Mouse (Mus musculus): ENCODE measurements around the gene Itgb2.

The Itgb2 gene

DNA sequence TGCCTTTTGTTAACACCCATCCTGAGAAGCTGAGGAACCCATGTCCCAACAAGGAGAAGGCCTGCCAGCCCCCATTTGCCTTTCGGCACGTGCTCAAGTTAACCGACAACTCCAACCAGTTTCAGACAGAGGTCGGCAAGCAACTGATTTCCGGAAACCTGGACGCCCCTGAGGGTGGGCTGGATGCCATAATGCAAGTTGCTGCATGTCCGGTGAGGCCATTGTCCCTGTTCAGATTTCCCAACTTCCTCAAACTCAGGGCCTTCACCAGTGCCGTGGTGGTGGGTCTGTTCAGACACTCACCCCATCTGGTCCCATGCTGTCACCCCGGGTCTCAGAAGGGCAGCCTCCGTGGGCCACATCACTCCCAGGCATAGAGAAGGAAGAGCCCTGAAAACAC, 18.5 kb downstream of the Itgb2 start:
- DNase-seq (ENCODE audit: low spot score in 2 of 2) = peak; percentile 60 to 68

DNA sequence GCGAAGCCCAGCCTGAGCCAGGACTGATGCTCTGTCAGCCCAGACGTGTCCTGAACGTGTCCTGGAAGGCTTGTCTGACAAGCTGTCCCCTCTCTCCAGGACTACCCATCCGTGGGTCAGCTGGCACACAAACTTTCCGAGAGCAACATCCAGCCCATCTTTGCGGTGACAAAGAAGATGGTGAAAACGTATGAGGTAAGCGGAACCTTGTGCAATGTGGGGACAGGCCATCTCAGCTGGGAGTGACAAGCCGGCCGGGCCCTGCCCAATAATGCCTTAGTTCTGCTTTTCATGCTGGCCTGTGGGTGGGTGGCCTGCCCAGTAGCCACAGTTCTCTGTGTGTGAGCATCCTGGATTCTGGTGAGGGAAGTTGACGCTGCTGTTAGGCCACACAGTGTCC, 20.8 kb downstream of the Itgb2 start:
- DNase-seq (ENCODE audit: low spot score in 2 of 2) = no peak

DNA sequence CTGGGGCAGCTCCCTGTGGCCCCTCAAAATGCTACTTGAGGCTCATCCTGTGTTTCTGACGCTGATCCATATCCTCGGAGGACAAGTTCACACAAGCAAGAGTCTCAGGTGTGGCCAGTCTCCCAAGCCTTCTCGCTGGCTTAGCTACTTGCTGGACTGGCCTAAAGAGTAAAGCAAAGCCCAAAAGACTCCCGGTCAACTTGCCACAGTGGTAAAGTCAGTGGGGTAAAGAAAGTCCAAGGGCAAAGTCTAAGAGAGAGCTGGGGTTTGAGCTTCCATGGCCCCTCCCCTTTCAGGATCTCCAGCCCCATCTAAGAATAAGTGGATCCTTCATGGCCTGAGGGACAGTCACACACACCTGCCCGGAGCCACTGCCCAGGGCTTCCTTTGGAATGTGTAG, 22.1 kb downstream of the Itgb2 start:
- no peak for DNase-seq (ENCODE audit: low spot score in 2 of 2)

DNA sequence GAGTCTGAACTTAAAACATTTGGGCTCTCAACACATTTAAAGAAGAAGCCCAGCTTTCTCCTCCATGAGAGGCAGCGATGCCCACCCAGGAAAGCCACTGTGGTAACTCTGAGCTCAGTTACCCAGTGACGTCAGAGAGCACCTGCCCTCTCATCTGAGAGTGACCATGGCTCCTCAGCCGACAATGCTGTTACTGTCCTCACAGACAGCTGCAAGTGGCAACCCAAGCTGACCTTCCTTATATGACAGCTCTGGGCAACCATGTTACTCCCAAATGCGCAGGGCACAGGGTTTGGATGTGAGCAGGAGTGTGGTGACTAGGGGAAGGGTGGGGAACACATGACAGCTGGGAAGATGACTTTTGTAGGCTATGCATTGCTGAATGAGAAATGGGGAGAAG, 23.2 kb downstream of the Itgb2 start:
- no peak for DNase-seq (ENCODE audit: low spot score in 2 of 2)

DNA sequence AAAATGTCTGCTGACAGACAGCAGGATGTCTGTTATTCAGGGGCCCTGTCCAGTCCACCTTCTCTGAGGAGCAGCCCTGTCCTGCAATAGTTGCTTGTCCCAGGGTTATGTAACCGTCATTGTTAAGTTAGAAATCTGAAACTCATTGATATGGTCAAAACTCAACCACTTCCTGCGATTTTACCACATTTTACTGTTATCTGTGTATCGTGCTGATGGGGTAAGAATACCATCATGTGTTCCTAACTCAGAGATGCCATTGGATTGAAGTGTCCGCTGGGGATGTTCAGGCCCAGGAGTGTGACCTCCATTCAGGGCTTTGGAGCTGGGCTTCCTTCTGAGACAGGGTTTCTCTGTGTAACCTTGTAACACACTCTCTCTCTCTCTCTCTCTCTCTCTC, 24.9 kb downstream of the Itgb2 start:
- no peak for DNase-seq (ENCODE audit: low spot score in 2 of 2)

DNA sequence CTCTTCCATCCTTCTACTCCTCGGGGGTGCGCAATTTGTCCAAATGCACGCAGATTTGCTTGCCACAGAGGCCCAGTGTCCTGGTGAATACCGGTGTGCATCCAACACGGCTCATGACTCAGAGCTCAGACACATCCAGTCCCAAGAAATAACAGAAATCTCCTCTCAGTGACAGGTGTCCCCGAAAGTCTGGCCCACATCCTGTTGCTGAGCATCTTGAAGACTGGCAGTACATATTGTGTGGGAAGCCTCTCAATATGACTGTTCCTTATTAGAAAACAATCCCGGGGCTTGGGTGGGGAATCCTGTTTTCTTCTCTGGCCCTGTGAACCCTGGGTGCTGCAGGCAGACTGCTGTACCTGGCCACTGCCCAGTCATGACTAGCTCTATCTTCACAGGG, 26.6 kb downstream of the Itgb2 start:
- DNase-seq (ENCODE audit: low spot score in 2 of 2) = no peak

DNA sequence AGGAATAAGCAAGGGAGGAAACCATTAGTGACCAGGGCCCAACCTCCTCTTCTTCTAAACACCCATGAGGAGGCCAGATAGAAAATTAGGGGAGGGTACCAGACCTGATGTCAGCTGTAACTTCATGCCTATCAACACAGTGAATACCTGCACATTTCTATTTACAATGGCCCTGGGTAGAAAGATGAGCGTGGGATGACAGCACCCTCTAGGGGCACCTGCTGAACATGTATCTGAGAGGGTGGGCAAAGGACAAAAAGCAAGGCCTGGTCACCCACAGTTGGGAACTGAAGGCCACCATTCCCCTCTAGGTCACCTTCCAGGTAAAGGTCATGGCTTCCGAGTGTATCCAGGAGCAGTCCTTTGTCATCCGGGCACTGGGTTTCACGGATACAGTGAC, 27.6 kb downstream of the Itgb2 start:
- no peak for DNase-seq (ENCODE audit: low spot score in 2 of 2)

DNA sequence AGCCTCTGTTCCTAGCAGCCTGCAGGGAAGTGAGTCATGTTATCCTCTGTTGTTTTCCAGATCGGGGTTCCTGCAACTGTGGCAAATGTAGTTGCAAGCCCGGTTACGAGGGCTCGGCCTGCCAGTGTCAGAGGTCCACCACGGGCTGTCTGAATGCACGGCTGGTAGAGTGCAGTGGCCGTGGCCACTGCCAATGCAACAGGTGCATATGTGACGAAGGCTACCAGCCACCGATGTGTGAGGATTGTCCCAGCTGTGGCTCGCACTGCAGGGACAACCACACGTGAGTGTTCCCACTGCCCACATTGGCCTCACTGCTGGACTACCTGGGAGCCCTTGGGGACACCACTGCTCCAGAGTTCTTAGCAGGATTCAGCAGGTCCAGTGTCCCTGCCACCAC, 30.0 kb downstream of the Itgb2 start:
- no peak for DNase-seq (ENCODE audit: low spot score in 2 of 2)

DNA sequence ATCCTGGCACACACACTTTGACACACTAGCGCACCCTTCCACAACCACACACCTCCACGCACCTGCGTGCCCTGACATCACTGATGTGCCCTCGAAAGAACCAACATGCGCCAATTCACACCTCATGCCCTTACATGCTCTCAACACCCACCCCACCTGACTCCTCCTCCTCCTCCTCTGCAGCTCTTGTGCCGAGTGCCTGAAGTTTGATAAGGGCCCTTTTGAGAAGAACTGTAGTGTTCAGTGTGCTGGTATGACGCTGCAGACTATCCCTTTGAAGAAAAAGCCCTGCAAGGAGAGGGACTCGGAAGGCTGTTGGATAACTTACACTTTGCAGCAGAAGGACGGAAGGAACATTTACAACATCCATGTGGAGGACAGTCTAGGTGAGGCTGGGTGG, 30.8 kb downstream of the Itgb2 start:
- no peak for DNase-seq (ENCODE audit: low spot score in 2 of 2)

DNA sequence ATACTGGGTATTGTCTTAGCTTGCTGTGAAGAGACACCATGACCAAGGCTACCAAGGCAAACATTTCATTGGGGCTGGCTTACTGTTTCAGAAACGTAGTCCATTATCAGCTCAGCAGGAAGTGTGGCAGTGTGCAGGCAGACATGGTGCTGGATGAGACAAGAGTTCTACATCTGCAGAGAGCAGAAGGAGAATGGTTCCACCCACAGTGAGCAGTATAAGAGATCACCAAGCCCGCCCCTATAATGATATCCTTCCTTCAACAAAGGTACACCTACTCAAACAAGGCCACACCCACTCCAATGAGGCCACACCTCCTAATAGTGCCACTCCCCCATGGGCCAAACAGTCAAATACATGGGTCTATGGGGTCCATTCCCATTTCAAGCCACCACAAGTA, 31.5 kb downstream of the Itgb2 start:
- DNase-seq (ENCODE audit: low spot score in 2 of 2) = no peak

DNA sequence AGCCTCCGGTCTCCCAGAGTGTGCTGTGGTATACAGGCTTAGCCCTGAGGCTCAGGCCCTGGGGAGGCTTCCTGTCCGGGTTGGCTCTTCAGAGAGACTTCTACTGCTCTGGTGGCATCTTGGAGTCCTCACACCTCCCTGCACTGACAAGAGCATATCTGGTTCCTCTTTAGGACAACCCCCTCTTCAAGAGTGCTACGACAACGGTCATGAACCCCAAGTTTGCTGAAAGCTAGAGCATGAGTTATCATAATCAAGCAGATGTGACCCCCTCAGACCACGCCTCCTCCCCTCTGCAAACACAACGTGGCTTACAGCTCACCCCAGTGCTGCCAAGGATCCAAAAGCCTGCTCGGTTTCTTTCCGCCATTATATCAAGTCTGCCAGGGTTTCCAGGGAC, 35.0 kb downstream of the Itgb2 start:
- DNase-seq (ENCODE audit: low spot score in 2 of 2) = no peak

DNA sequence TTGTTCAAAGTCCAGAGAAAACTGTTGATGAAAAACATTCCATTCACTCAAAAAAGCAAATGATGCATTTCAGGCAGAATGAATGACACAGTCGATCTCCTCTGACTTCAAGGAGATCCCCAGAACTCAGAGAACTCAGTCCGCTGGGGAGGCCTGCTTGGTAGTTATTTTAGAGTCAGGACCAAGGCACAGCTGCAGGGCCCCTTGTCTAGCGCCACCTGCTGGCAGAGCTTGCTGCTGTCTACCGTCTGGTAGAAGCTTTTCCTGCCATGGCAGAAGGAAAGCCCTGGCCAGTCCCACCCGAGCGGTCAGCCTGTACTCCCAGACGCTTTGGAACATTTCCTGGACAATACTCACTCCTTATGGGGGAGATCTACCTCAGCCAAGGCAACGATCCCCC, 36.6 kb downstream of the Itgb2 start:
- DNase-seq (ENCODE audit: low spot score in 2 of 2) = peak; percentile 70 to 83

DNA sequence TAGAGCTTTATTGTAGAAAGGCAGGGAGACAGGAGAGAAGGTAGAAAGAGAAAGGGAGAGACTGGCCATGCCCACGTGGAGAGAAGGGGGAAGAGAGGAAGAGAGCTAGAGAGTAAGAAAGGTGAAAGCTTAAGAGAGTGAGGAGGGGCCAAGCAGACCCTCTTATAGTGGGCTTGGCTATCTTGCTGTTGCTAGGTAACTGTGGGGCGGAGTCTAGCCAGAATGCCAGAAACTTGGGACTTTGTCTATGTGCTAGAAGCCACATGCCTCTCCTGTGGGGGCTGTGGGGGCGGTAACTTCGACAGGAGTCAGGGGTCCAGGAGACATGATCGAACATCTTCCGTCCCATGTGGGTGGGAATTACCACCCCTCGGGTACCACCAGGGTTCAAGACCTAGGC, 39.4 kb downstream of the Itgb2 start:
- no peak for DNase-seq (ENCODE audit: low spot score in 2 of 2)

DNA sequence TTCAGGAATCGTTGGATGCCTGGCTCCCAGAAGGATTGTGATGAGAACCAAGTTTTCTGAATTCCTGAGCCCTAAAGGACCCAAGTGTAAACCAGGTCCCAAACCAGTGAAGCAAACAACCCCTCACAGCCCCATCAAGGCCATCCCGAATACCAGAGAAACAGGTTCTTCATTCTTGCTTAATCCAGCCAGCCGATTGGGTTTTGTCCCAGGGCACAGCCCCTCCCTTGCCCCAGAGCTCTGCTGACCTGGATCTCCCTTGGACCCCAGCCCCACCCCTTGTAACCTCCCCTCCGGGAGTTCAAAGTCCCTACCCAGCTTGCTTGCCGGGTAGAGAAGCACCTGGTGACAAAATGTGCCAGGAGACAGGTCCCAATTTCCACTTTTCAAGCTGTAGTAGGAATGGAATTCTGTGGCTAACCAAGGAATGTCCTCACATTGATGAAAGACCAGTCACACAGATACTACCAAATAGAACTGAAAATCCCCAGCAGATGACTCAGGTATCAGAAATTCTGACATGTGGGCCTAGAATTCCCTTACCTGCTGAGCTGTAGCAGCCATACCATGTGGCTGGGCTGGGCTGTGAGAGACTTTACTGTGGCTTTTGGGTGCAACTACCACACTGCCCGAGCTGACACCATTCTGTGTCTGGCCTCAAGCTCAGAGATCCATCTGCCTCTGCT, 40.1 kb downstream of the Itgb2 start:
- no peak for DNase-seq (ENCODE audit: low spot score in 2 of 2)

DNA sequence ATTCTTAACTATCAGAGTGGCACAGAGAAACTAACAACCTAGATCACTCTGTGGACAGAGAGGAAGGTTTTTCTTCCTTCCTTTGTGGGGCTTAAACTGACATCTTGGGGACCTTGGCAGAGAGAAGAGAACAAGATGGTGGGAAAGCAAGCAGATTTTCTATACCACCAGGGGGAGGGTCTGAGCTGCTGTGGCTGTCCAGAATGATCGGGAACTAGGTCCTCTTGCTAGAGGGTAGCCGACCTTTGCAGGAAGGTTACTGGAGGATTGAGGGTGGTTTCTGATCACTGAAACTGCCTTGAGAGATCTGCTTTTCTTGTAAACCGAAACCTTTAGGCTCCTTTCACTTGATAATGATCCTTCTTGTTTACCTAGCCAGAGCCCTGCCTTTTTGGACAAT, 42.2 kb downstream of the Itgb2 start:
- DNase-seq (ENCODE audit: low spot score in 2 of 2) = no peak

DNA sequence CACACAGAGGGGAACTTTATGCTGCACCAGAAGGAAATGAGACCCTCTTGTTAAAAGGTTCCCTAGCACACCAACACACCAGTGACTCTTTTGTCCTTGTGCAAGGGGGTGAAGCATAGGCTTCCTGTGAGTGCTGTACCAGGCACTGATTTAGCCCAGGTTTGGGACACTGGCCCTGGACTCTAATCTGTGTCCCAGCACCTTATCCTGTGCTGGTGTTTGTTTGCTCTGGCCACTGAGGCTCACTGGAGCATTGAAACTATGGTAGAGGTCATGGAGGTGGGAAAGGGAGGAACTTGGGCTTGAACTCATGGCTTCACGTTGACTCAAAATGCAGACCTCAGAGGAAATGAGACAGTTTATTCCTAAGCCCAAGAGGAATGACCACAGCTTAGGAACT, 43.1 kb downstream of the Itgb2 start:
- DNase-seq (ENCODE audit: low spot score in 2 of 2) = no peak

DNA sequence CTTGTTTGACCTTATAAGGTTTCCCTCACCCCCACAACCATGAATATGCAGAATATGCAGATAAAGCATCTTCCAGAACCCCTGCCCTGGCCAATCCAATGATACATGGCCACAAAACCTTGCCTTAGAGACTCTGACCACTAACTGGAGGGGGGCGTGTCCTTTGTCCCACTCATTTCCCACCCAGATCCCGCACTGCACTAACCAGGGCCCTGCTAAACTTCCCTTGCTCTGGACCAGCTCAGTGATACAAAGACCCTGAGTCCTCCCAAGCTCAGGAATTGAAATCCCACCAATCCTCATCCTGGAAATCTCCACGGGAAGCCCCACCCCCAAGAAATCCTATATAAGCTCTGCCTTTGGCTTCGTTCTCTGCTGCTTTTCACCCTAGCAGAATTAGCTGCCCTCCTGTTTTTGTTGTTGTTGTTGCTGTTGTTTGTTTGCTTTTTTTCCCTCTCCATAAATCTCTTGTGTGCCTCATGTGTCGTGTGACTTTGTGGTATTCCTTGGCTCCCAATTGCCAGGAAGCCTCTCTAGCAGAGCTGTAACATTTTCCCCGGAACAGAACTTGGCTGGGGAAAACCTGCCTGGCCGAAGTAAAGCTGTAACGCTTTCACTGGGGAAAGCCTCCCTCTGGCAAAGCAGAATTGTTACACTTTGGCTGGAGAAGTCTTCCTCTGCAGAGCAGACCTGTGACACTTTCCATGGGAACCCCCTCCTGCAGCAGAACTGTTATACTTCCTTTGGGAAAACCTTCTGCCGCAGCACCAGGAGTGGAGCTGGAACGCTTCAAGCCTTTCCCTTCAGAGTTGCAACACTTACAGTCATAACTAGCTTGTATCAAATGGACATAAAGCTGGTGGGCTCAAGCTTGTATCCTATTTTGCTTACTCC, 50.2 kb downstream of the Itgb2 start:
- no peak for DNase-seq (ENCODE audit: low spot score in 2 of 2)

DNA sequence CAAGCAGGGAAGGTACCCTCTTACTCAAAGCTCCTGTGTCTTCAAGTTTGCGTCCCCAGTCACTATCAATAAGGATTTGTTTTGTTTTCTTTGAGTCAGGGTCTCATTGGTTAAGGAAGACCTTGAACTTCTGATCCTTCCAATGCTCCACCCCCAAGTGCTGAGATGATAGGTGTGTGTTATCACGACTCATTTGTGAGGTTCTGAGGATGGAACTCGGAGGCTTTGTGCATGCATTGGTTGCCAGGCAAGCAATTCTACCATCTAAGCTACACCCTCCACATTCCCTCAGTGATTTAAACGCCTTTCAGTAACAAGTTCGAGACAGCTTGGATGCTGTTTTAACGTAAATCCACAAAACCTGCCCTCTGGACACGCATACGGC, 51.0 kb downstream of the Itgb2 start:
- DNase-seq (ENCODE audit: low spot score in 2 of 2) = no peak

DNA sequence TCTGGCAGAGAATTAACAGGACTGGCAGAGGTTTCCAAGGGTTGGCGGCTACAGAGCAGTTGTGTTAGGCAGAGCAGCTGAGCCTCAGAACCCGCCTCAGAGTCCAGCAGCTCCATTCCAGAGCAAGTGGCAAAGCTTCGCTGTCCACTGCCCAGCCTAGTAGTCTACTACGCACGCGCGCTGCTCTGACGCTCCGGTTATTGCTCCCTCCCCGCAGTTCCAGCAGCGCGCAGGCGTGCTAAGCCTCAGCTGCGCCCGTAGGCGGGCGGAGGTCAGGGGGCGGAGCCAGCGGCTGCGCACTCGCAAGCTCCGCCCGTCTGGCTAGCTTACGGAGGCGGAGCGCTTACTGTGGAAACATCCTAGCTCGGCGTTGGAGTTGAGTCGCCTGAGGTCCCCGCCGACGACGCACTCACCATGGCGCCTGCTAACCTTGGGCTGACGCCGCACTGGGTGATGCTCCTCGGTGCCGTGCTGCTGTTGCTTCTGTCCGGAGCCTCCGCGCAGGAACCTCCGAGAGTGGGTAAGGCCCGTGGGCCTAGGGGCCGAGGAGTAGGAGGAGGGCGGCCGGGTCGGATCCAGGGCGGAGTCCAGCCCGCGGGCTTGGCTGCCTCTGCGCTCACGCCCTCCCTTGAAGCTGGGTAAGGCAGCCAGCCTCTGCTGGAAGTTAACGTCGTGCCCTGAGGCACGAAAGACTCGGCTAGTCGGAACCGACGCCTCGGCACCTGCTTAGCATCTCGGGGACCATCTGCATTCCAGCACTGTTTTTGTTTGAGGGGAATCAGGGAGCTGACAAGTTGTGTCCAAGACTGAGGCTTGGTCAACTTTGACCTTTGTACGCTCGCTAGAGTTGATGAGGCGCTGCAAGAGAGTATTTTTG, 51.6 kb downstream of the Itgb2 start, which contains the start of gene Pttg1ip:
TSS of gene Pttg1ip (plus strand) at position 313 of the 877 bp plus-strand sequence.
- DNase-seq (ENCODE audit: low spot score in 2 of 2) = peak; percentile 88 to 94

DNA sequence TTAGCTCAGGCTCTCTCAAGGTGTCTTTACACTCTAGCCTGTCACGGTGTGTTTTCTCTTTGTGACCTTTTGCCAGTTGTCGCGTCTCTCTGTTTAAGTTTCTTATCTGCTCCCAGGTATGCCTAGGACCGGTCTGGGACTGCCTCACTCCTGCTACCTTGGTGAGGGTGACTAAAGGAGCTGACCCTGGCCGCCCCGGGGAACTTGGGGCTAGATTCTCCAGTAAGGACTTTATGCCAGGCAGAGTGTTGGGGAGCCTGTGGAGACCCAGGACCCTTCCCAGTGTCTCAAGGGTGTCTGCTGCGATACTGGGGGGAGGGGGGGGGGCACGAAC, 52.2 kb downstream of the Itgb2 start:
- no peak for DNase-seq (ENCODE audit: low spot score in 2 of 2)

DNA sequence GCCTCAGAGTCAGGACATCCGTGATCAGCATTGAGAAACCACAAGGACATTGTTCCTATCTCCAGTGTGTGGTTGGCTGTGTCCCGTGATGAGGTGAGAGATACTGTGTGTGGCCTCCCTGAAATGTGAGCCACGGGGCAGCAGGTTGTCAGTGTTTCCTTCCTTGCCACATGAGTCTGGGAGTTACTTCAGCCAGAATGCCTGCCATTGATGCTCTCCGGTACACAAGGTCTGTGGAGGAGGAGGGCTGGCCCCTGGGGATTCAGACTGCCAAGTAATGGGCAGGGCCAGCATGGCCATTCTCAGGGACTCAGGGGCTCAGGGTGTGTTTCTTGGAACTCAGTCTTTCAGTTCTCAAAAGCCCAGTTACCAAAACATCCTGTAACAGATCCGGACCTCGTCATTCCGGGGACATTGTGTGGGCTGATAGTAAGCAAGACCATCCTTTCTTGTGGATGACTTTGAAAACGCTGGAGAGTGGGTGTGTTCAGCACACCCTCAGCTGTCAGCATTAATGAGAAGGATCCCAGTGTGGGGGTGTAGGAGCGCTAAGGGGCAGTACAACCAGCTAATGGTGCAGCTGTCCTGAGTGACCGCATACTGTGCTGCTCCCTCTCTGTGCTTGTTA, 53.9 kb downstream of the Itgb2 start:
- DNase-seq (ENCODE audit: low spot score in 2 of 2) = no peak

DNA sequence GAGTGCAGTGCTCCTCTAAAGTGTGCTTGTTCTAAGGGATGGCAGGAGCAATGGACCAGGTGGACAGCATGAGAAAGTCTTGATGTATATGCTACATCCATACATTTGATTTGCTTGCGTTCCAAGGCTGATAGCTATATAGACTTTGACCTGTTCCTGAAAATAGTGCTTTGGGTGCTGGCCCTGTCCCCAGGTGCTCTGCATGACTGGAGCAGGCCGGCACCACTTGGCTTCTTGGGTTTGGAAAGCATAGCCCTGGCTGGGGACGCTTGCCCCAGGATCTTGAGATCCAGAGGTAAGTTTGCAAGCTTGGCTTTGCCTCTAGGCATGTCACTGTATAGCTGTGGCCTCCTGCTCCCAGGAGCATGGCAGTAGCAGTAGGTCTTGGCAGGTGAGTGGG, 56.6 kb downstream of the Itgb2 start:
- DNase-seq (ENCODE audit: low spot score in 2 of 2) = no peak

All from urinary bladder, postnatal 36 days (tissue).